Mouse (Mus musculus): Measurements from ENCODE around the gene Lrrc51.

Gene Lrrc51

DNA sequence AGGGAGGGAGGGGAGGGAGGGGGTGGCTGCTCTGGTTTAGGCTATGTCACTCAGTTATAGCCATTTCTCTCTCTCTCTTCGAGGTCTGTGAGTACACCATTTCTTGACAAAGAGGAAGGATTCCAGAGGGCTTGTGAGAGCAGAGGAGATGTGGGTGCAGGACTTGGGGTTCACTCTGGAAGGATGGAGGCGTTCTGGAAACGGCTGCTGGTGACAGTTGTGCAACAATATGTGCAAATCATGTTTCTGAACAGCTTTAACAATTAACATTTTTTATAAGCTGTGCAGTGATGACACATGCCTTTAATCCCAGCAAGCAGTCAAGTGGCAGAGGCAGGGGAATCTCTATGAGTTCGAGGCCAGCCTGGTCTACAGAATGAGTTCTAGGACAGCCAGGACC, 52.8 kb downstream of the Lrrc51 start:
- DNase-seq: no peak

DNA sequence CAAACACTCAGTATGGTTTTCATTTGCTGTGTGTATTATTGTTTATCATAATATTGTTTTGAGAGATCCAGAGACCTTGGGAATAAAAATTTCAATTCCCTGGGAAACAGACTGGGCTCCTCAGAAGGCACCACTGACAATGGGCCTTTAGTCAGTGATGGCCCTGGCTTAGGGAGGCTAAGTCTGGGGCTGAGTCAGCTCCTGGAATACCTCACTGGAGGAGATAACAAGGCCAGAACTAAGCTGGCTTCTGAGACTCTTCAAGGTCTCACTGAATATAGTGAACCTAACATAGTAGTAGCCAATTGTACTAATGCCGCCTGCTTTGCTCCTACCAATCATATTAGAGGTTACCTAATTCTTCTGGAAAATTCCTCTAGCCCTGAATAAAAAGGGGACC, 57.7 kb downstream of the Lrrc51 start:
- no peak for DNase-seq

- no peak for DNase-seq
Observed at GRCm38 (mm10) chr7:101871296-101871695, 62.4 kb downstream of the Lrrc51 start.

DNA sequence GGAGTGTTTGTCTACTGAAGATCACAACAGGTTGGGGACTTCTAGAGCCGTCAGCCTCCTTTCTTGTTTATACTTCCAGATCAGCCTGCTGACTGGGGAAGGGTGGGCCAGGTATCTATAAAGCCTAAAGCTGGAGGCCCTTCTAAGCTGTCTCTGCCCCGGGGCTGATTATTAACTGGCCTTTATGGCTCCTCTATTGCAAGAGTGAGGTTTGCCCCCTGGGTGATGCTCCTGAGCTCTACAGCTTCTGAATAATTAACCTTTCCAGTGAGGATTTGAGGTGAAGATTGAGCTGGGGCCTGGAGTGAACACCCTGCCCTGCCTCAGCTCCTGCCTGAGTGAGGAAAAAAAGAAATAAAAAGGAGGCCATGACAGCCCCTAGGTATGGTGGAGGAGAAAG, 63.1 kb downstream of the Lrrc51 start, which contains the start of gene Folr1:
Folr1 (minus strand) TSS at position 160 of the 400 bp plus-strand sequence.
- no peak for DNase-seq

GRCm38 (mm10) chr7:101869163-101869500, 64.6 kb downstream of the Lrrc51 start:
- no peak for DNase-seq

- no peak for DNase-seq
Observed at GRCm38 (mm10) chr7:101868241-101869162, 65.2 kb downstream of the Lrrc51 start.

- no peak for DNase-seq
Observed at GRCm38 (mm10) chr7:101867482-101867881, 66.2 kb downstream of the Lrrc51 start.

DNA sequence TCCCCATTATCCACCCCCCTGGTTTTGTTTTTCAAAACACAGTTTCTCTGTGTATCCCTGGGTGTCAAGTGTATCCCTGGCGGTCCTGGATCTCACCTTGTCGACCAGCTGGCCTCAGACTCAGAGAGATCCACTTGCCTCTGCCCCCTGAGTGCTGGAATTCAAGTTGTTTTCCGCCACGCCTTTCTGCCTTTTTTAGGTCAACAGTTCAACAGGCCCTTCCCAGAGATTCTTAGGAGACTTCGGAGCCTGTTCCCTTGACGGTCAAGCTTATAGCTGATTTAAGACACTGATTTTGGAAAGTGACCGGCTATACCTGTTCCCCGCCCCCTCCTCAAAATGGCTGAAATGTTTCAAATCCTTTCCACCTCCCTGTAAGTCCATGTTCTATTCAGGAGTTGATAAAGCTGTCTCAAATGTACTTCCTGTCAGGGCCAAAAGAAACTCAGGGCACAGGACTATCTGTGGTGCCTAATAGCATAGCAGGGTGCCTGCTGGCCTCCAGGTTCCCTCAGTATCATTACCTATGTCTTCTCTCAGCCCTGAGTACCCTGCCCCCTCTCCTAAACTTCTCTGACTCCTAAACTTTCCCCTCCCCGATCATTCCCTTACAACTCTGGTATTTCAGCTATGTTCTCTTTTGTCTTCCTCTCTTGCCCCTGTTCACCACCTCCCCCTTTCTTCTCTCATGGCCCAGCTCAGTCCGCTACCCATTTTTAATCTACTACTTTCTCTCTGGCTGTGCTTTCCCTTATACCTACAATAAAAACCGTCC, 67.0 kb downstream of the Lrrc51 start:
- DNase-seq: no peak

DNA sequence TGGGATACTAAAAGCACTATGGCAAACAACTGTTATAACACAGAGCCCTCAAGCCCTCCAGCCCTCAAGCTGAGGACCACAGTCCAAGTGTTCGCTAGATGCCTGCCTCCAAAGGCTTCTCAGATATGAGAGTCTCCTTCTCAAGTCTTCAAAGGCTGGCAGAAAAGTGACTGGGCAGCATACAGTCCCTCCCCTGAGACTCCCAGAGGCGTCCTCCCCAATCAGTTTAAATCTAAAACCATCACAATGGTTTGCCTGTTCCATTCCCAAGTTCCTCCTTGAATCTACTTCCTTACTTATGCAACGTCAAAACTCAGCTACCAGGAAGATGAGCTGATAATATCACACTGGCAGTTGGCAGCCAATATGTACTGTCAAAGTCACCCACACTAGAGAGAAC, 70.3 kb downstream of the Lrrc51 start, which contains the start of gene Anapc15:
Anapc15 (plus strand) TSS at position 301 of the 400 bp plus-strand sequence.
- DNase-seq: no peak

All from right cerebral cortex, postnatal 14 days (tissue).